Mouse (Mus musculus): ENCODE data around the gene Neurl4.

- TF ChIP-seq POLR2A (IDR thresholded peaks at IDR 0.05; ENCODE audit: insufficient read depth, low read depth, low read length) (no peak), CTCF (IDR thresholded peaks at IDR 0.05; ENCODE audit: insufficient read depth, low read depth, low read length) (no peak; the same call in 1 of the 2 replicates)
Observed at GRCm38 (mm10) chr11:69880506-69880852, 20.4 kb upstream of the Neurl4 start.
